ENCODE assay signal across 8 mouse cellular contexts in genomic region chr6:31075572-31076477, GRCm38 (mm10).
DNase-seq lines count a peak whose midpoint lies in the region; ATAC-seq and TF ChIP-seq lines count a peak whose summit lies in the region.

No protein-coding gene starts in this region.

- no peak overlapping the region for H3K4me2 ChIP-seq in heart, embryonic 11.5 days
- no peak overlapping the region for H3K4me2 ChIP-seq in forebrain, embryonic 15.5 days (replicated peaks)
- no peak overlapping the region for H3K4me2 ChIP-seq in hindbrain, embryonic 13.5 days

- no peak; the same call in 1 of the 2 replicates for ATAC-seq in heart, embryonic 11.5 days (replicated peaks; ENCODE audit: insufficient number of reproducible peaks, low FRiP score, low TSS enrichment)
- peak; percentile 86 for ATAC-seq in forebrain, embryonic 15.5 days (replicated peaks)
- ATAC-seq in hindbrain, embryonic 13.5 days (ENCODE audit: low FRiP score): peak; percentile 79

- peak; percentile 97 for DNase-seq in heart, adult 11 months
- DNase-seq in cerebellum, adult 2 months: peak; percentile 80 to 84
- DNase-seq in left cerebral cortex, postnatal 4 days: peak; percentile 86
- DNase-seq in midbrain, embryonic 10.5 days (ENCODE audit: low spot score): peak; percentile 84
- DNase-seq in right cerebral cortex, postnatal 4 days: peak; percentile 78

- peaks cover 33% of the 10 kb centered on the region for H3K4me1 ChIP-seq in heart, embryonic 11.5 days (ENCODE audit: control insufficient read depth, insufficient read depth, low read length)
- peaks cover 35% of the 10 kb centered on the region for H3K4me1 ChIP-seq in cerebellum, adult 2 months (ENCODE audit: control insufficient read depth, insufficient read depth, low read length)
- H3K4me1 ChIP-seq in forebrain, embryonic 15.5 days: peaks cover 12% of the 10 kb centered on the region
- H3K4me1 ChIP-seq in hindbrain, embryonic 13.5 days (replicated peaks): peaks cover 9% of the 10 kb centered on the region
- H3K4me1 ChIP-seq in midbrain, embryonic 10.5 days: peaks cover 19% of the 10 kb centered on the region

- 22% methylated on average over 13 of the region's 13 CpGs for WGBS in heart, embryonic 11.5 days (ENCODE audit: insufficient replicate concordance)
- WGBS in cerebellum, adult 2 months: 14% methylated on average over 13 of the region's 13 CpGs
- 16% methylated on average over 13 of the region's 13 CpGs for WGBS in forebrain, embryonic 15.5 days
- WGBS in hindbrain, embryonic 13.5 days: 19% methylated on average over 13 of the region's 13 CpGs
- 22% methylated on average over 13 of the region's 13 CpGs for WGBS in midbrain, embryonic 10.5 days

- no peak overlapping the region for H3K27ac ChIP-seq in heart, embryonic 11.5 days (ENCODE audit: low read depth, low read length)
- no peak overlapping the region for H3K27ac ChIP-seq in cerebellum, adult 2 months (ENCODE audit: insufficient read depth, low read length)
- H3K27ac ChIP-seq in forebrain, embryonic 15.5 days (replicated peaks): no peak overlapping the region
- H3K27ac ChIP-seq in hindbrain, embryonic 13.5 days: no peak overlapping the region
- peak overlapping the region; percentile 39 for H3K27ac ChIP-seq in midbrain, embryonic 10.5 days (replicated peaks)

- TF ChIP-seq POLR2A in cerebellum, adult 2 months (IDR thresholded peaks at IDR 0.05; ENCODE audit: borderline replicate concordance, insufficient read depth, low read length): no peak

- H3K36me3 ChIP-seq in heart, embryonic 11.5 days (ENCODE audit: control insufficient read depth, insufficient read depth, low read length): no peaks in the 10 kb centered on the region
- no peaks in the 10 kb centered on the region for H3K36me3 ChIP-seq in forebrain, embryonic 15.5 days
- H3K36me3 ChIP-seq in hindbrain, embryonic 13.5 days: no peaks in the 10 kb centered on the region
- H3K36me3 ChIP-seq in midbrain, embryonic 10.5 days: no peaks in the 10 kb centered on the region

- no peak overlapping the region for H3K4me3 ChIP-seq in heart, embryonic 11.5 days (ENCODE audit: low read depth, low read length)
- H3K4me3 ChIP-seq in cerebellum, adult 2 months (replicated peaks; ENCODE audit: insufficient read depth, low read depth, low read length): no peak overlapping the region
- no peak overlapping the region for H3K4me3 ChIP-seq in forebrain, embryonic 15.5 days
- no peak overlapping the region for H3K4me3 ChIP-seq in hindbrain, embryonic 13.5 days
- H3K4me3 ChIP-seq in midbrain, embryonic 10.5 days: no peak overlapping the region

- intact Hi-C loops in left cerebral cortex, postnatal 4 days (cut with DNase I): loop anchor here (2.0 to 5.0 kb wide), 2 partner anchors 81 to 101 kb away; no protein-coding TSS in a partner anchor

- peak; percentile 99 for TF ChIP-seq CTCF in cerebellum, adult 2 months (IDR thresholded peaks at IDR 0.05; ENCODE audit: borderline replicate concordance, insufficient read depth, low read depth, low read length)

- H3K27me3 ChIP-seq in heart, embryonic 11.5 days (ENCODE audit: control insufficient read depth, insufficient read depth, low read length): no peaks in the 10 kb centered on the region
- no peaks in the 10 kb centered on the region for H3K27me3 ChIP-seq in cerebellum, adult 2 months (ENCODE audit: control insufficient read depth, insufficient read depth, low read length)
- H3K27me3 ChIP-seq in forebrain, embryonic 15.5 days: no peaks in the 10 kb centered on the region
- no peaks in the 10 kb centered on the region for H3K27me3 ChIP-seq in hindbrain, embryonic 13.5 days
- H3K27me3 ChIP-seq in midbrain, embryonic 10.5 days (ENCODE audit: low read depth, poor library complexity, severe bottlenecking): peaks cover 5% of the 10 kb centered on the region; the same call in 1 of the 2 replicates

- H3K9ac ChIP-seq in heart, embryonic 11.5 days (ENCODE audit: low read depth, low read length): no peak overlapping the region
- H3K9ac ChIP-seq in forebrain, embryonic 15.5 days (replicated peaks): no peak overlapping the region
- no peak overlapping the region for H3K9ac ChIP-seq in hindbrain, embryonic 13.5 days

- H3K9me3 ChIP-seq in heart, embryonic 11.5 days (replicated peaks; ENCODE audit: control insufficient read depth, low read length): no peaks in the 10 kb centered on the region
- no peaks in the 10 kb centered on the region for H3K9me3 ChIP-seq in forebrain, embryonic 15.5 days
- no peaks in the 10 kb centered on the region for H3K9me3 ChIP-seq in hindbrain, embryonic 13.5 days
- H3K9me3 ChIP-seq in midbrain, embryonic 10.5 days (replicated peaks): no peaks in the 10 kb centered on the region
